Mouse (Mus musculus): ENCODE data around the gene Grxcr1. TPM values are rescaled to one million over a fixed set of nuclear protein-coding genes. Genes with fewer than 3 reads are reported as not detected.

The Grxcr1 gene
- polyA plus RNA-seq, 1 experiment, result not detected

DNA sequence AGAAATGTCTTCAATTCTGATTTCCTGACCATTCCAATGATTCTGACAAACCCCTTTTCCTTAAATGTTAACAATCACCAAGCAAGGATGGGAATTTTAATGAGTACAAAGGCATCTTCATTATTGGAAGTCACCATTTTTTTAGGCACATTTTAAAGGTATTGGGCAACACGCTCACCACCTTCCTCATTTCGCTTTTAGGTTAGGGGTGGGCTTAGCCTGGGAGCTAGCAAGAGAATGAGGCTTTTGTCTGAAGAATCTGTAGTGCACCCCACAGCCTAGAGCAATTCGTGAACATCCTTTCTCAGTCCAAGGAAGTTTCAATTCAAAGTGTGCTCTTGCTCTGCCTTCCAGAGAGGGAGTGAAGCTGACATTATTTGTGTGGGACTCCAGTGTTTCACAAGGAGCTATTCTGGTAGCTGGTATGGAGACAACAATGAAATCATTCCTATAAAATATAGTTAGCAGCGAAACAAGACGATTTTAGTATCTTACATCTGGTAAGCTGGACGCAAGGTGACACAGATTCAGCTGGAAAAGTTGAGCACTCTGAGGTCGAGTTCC, 55.0 kb downstream of the Grxcr1 start:
- TF ChIP-seq CTCF (conservative IDR thresholded peaks at IDR 0.05; ENCODE audit: insufficient read depth, insufficient read length, low read depth, low read length) (no peak), POLR2A (IDR thresholded peaks at IDR 0.05; ENCODE audit: low read depth, low read length) (no peak)
- Histone ChIP-seq H3K4me3 (ENCODE audit: insufficient read depth, low read depth, low read length) (no peak overlapping the region), H3K27ac (ENCODE audit: insufficient read depth, low read depth, low read length) (no peak overlapping the region), H3K27me3 (replicated peaks; ENCODE audit: control insufficient read depth, insufficient read depth, low read length) (no peaks in the 10 kb centered on the region), H3K36me3 (ENCODE audit: control insufficient read depth, insufficient read depth, low read length) (no peaks in the 10 kb centered on the region), H3K4me1 (ENCODE audit: control insufficient read depth, insufficient read depth, low read length) (no peaks in the 10 kb centered on the region)
- WGBS, result 52% methylated on average over 7 of the region's 7 CpGs
- peak; percentile 2 for DNase-seq

DNA sequence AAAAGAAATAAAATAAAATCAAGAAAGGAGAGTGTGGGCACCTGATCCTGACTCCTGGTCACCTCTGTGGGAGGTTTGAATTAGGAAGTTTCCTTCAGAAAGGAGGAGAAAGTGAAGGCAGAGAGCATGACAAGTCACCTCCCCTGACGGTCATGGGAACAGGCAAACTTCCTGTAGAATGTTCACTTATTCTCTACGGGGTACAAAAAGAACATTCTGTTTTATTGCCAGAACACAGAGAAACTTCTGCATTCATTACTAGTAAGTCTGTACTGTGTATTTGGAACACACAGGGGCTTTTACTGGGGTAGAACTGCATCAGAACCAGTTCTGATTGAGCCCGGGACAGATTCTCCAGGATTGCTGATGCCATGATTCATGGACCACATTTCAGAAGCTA, 55.5 kb downstream of the Grxcr1 start:
- H3K4me1 ChIP-seq (ENCODE audit: control insufficient read depth, insufficient read depth, low read length), result no peaks in the 10 kb centered on the region
- H3K36me3 ChIP-seq (ENCODE audit: control insufficient read depth, insufficient read depth, low read length), result no peaks in the 10 kb centered on the region
- peak; percentile 1 for DNase-seq
- H3K4me3 ChIP-seq (ENCODE audit: insufficient read depth, low read depth, low read length), result no peak overlapping the region
- H3K27ac ChIP-seq (ENCODE audit: insufficient read depth, low read depth, low read length), result no peak overlapping the region
- WGBS, result 36% methylated on average over 3 of the region's 3 CpGs
- H3K27me3 ChIP-seq (replicated peaks; ENCODE audit: control insufficient read depth, insufficient read depth, low read length), result no peaks in the 10 kb centered on the region
- TF ChIP-seq CTCF (conservative IDR thresholded peaks at IDR 0.05; ENCODE audit: insufficient read depth, insufficient read length, low read depth, low read length) (no peak), POLR2A (IDR thresholded peaks at IDR 0.05; ENCODE audit: low read depth, low read length) (no peak)

DNA sequence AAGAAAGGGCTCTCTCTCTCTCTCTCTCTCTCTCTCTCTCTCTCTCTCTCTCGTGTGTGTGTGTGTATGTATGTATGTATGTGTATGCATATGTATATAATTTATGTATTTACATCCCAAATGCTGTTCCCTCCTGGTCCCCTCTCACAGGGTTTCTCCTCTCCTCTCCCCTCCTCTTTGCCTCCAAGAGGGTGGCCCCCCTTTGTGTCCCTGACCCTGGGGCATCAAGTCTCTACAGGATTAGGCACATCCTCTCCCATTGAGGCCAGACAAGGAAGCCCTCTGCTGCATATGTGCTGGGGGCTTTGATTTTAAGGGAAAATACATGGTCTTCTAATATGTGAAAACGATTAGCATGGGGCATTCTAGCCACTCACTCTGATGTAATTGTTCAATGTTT, 61.5 kb downstream of the Grxcr1 start:
- Histone ChIP-seq H3K36me3 (ENCODE audit: control insufficient read depth, insufficient read depth, low read length) (no peaks in the 10 kb centered on the region), H3K27ac (ENCODE audit: insufficient read depth, low read depth, low read length) (no peak overlapping the region), H3K27me3 (replicated peaks; ENCODE audit: control insufficient read depth, insufficient read depth, low read length) (no peaks in the 10 kb centered on the region), H3K4me3 (ENCODE audit: insufficient read depth, low read depth, low read length) (no peak overlapping the region), H3K4me1 (ENCODE audit: control insufficient read depth, insufficient read depth, low read length) (no peaks in the 10 kb centered on the region)
- 87% methylated on average over 2 of the region's 2 CpGs for WGBS
- TF ChIP-seq CTCF (conservative IDR thresholded peaks at IDR 0.05; ENCODE audit: insufficient read depth, insufficient read length, low read depth, low read length) (no peak), POLR2A (IDR thresholded peaks at IDR 0.05; ENCODE audit: low read depth, low read length) (no peak)
- DNase-seq, result no peak

DNA sequence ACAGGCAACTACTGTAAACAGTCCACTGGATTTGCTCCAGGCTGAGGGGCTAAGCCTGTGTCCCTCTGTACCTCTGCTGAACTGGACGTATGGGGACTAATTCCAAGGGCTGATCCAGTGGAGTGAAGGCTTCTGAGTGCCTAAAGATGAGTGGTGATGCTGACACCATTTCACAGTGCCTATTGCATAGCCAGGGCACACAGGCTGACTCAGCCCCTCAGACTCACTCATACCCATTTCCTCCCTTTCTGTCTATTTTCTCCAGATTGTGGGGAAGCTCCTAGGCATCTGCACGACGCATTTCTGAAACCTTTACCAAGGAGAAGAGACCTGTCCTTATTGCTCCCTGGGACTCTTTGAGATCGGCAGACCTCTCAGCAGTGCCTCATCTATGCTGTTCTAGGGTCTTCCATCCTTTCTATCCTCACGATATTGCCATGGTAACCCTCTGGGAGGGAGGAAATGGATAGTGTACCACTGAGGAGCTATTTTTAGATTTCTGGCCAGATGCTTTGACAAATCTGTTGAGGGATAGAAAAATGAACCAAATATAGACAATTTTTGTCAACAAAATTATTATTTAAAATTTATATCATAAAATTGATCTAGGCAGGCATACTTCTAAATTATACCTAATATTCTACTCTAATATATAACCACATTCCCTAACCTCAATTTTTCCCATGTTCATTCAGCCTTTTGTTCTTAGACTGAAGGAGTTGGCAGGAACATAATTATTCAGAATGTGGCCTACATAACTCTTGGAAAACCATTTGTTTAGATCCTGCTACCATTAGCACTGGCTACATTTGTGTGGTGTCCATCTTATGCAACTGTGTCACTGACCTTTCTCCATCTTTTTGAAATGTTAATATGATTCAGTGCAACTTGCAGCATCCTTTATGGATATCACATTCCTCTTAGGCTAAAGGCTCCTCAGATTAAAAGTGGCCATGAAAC, 66.3 kb downstream of the Grxcr1 start:
- Histone ChIP-seq H3K4me3 (ENCODE audit: insufficient read depth, low read depth, low read length) (no peak overlapping the region), H3K27me3 (replicated peaks; ENCODE audit: control insufficient read depth, insufficient read depth, low read length) (no peaks in the 10 kb centered on the region), H3K36me3 (ENCODE audit: control insufficient read depth, insufficient read depth, low read length) (no peaks in the 10 kb centered on the region), H3K27ac (ENCODE audit: insufficient read depth, low read depth, low read length) (no peak overlapping the region), H3K4me1 (ENCODE audit: control insufficient read depth, insufficient read depth, low read length) (no peaks in the 10 kb centered on the region)
- WGBS, result 80% methylated on average over 5 of the region's 5 CpGs
- DNase-seq, result no peak
- TF ChIP-seq POLR2A (IDR thresholded peaks at IDR 0.05; ENCODE audit: low read depth, low read length) (no peak), CTCF (conservative IDR thresholded peaks at IDR 0.05; ENCODE audit: insufficient read depth, insufficient read length, low read depth, low read length) (no peak)

DNA sequence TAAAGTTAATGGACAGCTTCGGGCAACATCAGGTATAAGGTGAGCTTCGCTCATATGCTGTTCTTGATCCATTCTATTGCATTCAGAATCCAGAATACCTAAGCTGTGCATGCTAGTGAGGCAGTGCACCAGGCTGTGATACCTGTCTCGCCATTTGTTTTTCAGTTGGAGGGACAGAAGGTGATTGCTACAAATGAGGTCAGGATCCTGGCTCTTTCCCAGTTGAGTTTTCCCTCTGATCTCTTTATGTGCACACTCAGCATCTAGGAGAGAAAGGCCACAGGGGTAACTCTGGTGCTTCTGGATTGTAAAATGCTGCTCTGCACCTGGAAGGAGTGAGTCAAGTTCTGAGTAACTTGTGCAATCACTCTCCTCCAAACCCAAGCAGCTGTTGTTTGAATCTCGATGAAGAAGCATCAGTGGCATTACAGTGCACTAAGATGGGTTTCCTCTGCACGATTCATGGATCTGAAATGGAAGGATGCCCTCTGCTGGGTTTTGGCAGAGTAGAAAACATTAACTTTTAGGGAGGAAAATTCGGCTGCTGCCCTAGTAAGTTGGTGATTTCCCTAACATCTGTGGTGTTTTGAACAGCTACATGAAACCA, 80.9 kb downstream of the Grxcr1 start:
- no peak overlapping the region for H3K27ac ChIP-seq (ENCODE audit: insufficient read depth, low read depth, low read length)
- no peak for DNase-seq
- H3K36me3 ChIP-seq (ENCODE audit: control insufficient read depth, insufficient read depth, low read length), result no peaks in the 10 kb centered on the region
- WGBS, result 52% methylated on average over 6 of the region's 6 CpGs
- no peak for TF ChIP-seq POLR2A (IDR thresholded peaks at IDR 0.05; ENCODE audit: low read depth, low read length)
- no peak for TF ChIP-seq CTCF (conservative IDR thresholded peaks at IDR 0.05; ENCODE audit: insufficient read depth, insufficient read length, low read depth, low read length)
- H3K4me1 ChIP-seq (ENCODE audit: control insufficient read depth, insufficient read depth, low read length), result no peaks in the 10 kb centered on the region
- H3K4me3 ChIP-seq (ENCODE audit: insufficient read depth, low read depth, low read length), result no peak overlapping the region
- H3K27me3 ChIP-seq (replicated peaks; ENCODE audit: control insufficient read depth, insufficient read depth, low read length), result no peaks in the 10 kb centered on the region

DNA sequence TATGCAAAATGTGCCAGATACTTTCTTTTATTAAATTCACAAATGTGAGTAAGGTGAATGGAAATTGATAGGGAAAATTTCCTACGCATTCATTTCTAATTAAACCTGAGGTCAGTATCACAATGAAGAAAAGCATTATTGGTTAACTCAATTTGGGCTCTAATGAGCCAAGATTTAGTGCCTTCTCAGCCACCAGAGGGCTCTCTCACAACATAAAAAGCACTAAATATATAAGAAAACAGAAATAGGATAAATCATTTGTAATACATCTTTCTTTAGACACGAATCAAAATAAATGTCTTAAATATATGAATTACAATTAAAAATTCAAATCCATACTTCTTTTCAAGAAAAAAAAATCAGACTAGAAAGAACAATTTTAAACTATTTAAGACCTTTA, 89.2 kb downstream of the Grxcr1 start:
- 25% methylated on average over 2 of the region's 2 CpGs for WGBS
- no peaks in the 10 kb centered on the region for H3K27me3 ChIP-seq (replicated peaks; ENCODE audit: control insufficient read depth, insufficient read depth, low read length)
- no peaks in the 10 kb centered on the region for H3K4me1 ChIP-seq (ENCODE audit: control insufficient read depth, insufficient read depth, low read length)
- no peak overlapping the region for H3K4me3 ChIP-seq (ENCODE audit: insufficient read depth, low read depth, low read length)
- no peak for DNase-seq
- no peaks in the 10 kb centered on the region for H3K36me3 ChIP-seq (ENCODE audit: control insufficient read depth, insufficient read depth, low read length)
- no peak overlapping the region for H3K27ac ChIP-seq (ENCODE audit: insufficient read depth, low read depth, low read length)
- TF ChIP-seq CTCF (conservative IDR thresholded peaks at IDR 0.05; ENCODE audit: insufficient read depth, insufficient read length, low read depth, low read length) (no peak), POLR2A (IDR thresholded peaks at IDR 0.05; ENCODE audit: low read depth, low read length) (no peak)

DNA sequence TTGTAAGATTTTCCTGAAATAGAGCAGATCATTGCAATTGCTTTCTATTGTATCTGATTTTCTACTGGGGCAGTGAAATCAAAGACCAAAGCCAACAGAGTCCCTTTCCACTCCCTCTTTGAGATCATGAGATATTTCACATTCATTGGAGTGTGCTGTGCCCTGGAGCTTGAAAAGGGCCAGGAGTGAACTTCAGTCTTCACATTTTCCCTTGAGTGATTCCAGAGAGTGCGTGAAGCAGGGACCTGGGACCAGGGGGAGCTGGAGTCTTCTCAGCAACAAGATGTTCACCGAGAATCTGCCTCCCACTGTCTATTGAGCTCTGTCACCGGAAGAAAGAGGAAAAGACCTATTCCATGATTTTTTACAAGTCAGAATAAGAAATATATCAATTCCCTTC, 91.2 kb downstream of the Grxcr1 start:
- Histone ChIP-seq H3K27me3 (replicated peaks; ENCODE audit: control insufficient read depth, insufficient read depth, low read length) (no peaks in the 10 kb centered on the region), H3K4me1 (ENCODE audit: control insufficient read depth, insufficient read depth, low read length) (no peaks in the 10 kb centered on the region), H3K36me3 (ENCODE audit: control insufficient read depth, insufficient read depth, low read length) (no peaks in the 10 kb centered on the region), H3K27ac (ENCODE audit: insufficient read depth, low read depth, low read length) (no peak overlapping the region), H3K4me3 (ENCODE audit: insufficient read depth, low read depth, low read length) (no peak overlapping the region)
- WGBS, result 25% methylated on average over 3 of the region's 3 CpGs
- DNase-seq, result peak; percentile 1
- TF ChIP-seq CTCF (conservative IDR thresholded peaks at IDR 0.05; ENCODE audit: insufficient read depth, insufficient read length, low read depth, low read length) (no peak), POLR2A (IDR thresholded peaks at IDR 0.05; ENCODE audit: low read depth, low read length) (no peak)

Data from kidney, adult 2 months (tissue).